Mouse (Mus musculus): ENCODE measurements around the gene Usp50. TPM values are rescaled to one million over a fixed set of nuclear protein-coding genes. Genes with fewer than 3 reads are reported as not detected.

Usp50 gene
- polyA plus RNA-seq (2015; fragmentation: Nextera tagmentation; extraction: Ambion mirVana): 1.4 and 1.5 TPM in 2 replicates

GRCm38 (mm10) chr2:126783370-126783769 is at the start of gene Usp50:
Gene Usp50 (minus strand): TSS chr2:126783470.
- ATAC-seq: no peak
- whole genome bisulfite sequencing: 64% methylated on average over 4 of the region's 4 CpGs
- no peaks in the 10 kb centered on the region for H3K27me3 ChIP-seq (replicated peaks; ENCODE audit: control insufficient read depth, insufficient read depth, low read length)

DNA sequence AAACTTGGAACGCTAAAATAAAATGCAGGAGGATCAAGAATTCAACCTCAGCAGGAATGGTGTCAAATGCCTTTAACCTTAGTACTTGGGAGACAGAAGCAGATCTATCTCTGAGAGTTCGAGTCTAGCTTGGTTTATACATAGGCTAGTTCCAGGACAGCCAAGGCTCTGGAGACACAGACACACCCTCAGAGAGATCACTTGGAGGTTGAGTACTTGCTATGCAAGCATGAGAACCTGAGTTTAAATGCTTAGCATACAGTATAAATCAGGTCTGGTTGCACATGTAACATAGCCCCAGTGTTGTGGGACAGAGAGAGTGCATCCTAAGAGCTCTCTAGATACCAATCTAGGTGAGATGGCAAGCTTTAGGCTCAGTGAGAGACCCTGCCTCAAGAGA is 34.1 kb upstream of the Usp50 start:
- 0 out of 2 replicates have a peak, but pooled peaks cover 3% of the 10 kb centered on the region for H3K36me3 ChIP-seq (ENCODE audit: control insufficient read depth, insufficient read depth, low read length)
- no peak overlapping the region for H3K4me3 ChIP-seq (ENCODE audit: low read length)
- no peak overlapping the region for H3K4me2 ChIP-seq (ENCODE audit: low read depth, low read length)
- H3K27me3 ChIP-seq (replicated peaks; ENCODE audit: control insufficient read depth, insufficient read depth, low read length): no peaks in the 10 kb centered on the region
- WGBS: 83% methylated on average over 2 of the region's 2 CpGs
- H3K9ac ChIP-seq (ENCODE audit: low read depth, low read length): no peak overlapping the region
- H3K4me1 ChIP-seq (ENCODE audit: control insufficient read depth, insufficient read depth, low read length): no peaks in the 10 kb centered on the region
- no peaks in the 10 kb centered on the region for H3K9me3 ChIP-seq (ENCODE audit: control insufficient read depth, low read length)
- no peak overlapping the region for H3K27ac ChIP-seq (ENCODE audit: low read length)
- ATAC-seq: no peak

More at GRCm38 (mm10) chr2:126783370-126783769, at the start of gene Usp50:
- Histone ChIP-seq H3K9ac (ENCODE audit: low read depth, low read length) (no peak within 1 kb of the TSS), H3K4me2 (ENCODE audit: low read depth, low read length) (no peak within 1 kb of the TSS), H3K4me3 (ENCODE audit: low read length) (no peak within 1 kb of the TSS), H3K4me1 (ENCODE audit: control insufficient read depth, insufficient read depth, low read length) (peaks cover 11% of the 10 kb centered on the region), H3K27ac (ENCODE audit: low read length) (no peak within 1 kb of the TSS), H3K36me3 (ENCODE audit: control insufficient read depth, insufficient read depth, low read length) (no peaks in the 10 kb centered on the region), H3K9me3 (ENCODE audit: control insufficient read depth, low read length) (no peaks in the 10 kb centered on the region)

DNA sequence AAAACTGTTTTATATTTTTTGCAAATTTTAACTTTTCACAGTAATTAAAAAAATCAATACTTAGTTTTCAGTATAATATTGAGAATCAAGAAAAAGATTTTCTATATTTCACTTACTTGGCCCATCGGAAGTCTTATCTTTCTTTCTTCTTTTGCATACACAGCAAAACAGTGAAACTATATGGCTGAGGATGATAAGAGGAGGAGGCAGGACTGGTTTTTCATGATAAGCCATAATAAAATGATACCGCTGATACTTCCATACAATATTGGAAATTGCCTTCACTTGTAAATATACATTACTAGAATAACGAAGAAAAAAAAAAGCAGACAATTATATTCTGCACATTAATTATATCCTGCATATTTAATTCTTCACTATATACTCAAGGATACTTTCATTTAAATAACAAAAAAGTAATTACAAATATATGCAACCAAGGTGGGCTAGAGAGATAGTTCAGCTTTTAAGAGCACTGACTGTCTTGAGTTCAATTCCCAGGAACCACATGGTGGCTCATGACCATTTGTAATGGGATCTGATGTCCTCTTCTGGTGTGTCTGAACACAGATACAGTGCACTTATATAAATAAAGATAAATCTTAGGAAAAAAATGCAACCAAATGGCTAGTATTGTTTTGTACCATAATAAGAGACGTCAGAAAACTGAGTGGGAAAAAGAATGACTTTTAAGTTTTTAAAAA is 33.5 kb upstream of the Usp50 start:
- Histone ChIP-seq H3K27me3 (replicated peaks; ENCODE audit: control insufficient read depth, insufficient read depth, low read length) (no peaks in the 10 kb centered on the region), H3K9me3 (ENCODE audit: control insufficient read depth, low read length) (no peaks in the 10 kb centered on the region), H3K9ac (ENCODE audit: low read depth, low read length) (no peak overlapping the region), H3K4me3 (ENCODE audit: low read length) (no peak overlapping the region), H3K27ac (ENCODE audit: low read length) (no peak overlapping the region), H3K4me2 (ENCODE audit: low read depth, low read length) (no peak overlapping the region), H3K4me1 (ENCODE audit: control insufficient read depth, insufficient read depth, low read length) (no peaks in the 10 kb centered on the region), H3K36me3 (ENCODE audit: control insufficient read depth, insufficient read depth, low read length) (0 out of 2 replicates have a peak, but pooled peaks cover 3% of the 10 kb centered on the region)
- 84% methylated on average over 4 of the region's 4 CpGs for WGBS
- no peak for ATAC-seq

- 21% methylated on average over 1 of the region's 1 CpGs for WGBS
- no peak overlapping the region for H3K9ac ChIP-seq (ENCODE audit: low read depth, low read length)
- 0 out of 2 replicates have a peak, but pooled peaks cover 3% of the 10 kb centered on the region for H3K36me3 ChIP-seq (ENCODE audit: control insufficient read depth, insufficient read depth, low read length)
- no peak overlapping the region for H3K27ac ChIP-seq (ENCODE audit: low read length)
- no peak overlapping the region for H3K4me3 ChIP-seq (ENCODE audit: low read length)
- no peaks in the 10 kb centered on the region for H3K27me3 ChIP-seq (replicated peaks; ENCODE audit: control insufficient read depth, insufficient read depth, low read length)
- no peak overlapping the region for H3K4me2 ChIP-seq (ENCODE audit: low read depth, low read length)
- ATAC-seq: no peak
- no peaks in the 10 kb centered on the region for H3K4me1 ChIP-seq (ENCODE audit: control insufficient read depth, insufficient read depth, low read length)
- H3K9me3 ChIP-seq (ENCODE audit: control insufficient read depth, low read length): no peaks in the 10 kb centered on the region
These were observed 32.6 kb upstream of the Usp50 start for GRCm38 (mm10) chr2:126815822-126816221.

DNA sequence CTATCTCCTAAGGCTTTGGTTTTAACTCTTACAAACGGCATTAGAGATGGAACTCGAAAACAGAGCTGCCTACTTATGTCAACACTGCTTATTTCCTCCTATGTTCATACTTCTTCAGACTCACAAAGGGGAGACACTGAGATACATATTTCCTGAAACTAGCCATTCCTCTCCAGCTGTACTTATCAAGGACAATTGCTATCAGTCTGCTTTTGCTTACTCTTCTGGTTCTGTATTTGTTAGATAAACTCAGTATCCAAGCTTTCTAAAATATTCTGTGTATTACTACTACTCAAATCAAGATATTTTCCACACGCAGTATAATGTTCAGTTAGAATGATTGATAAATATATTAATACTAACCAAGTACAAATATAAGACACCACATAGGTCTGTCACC is 18.7 kb upstream of the Usp50 start:
- H3K27ac ChIP-seq (ENCODE audit: low read length): no peak overlapping the region
- H3K4me3 ChIP-seq (ENCODE audit: low read length): no peak overlapping the region
- H3K9me3 ChIP-seq (ENCODE audit: control insufficient read depth, low read length): no peaks in the 10 kb centered on the region
- no peak overlapping the region for H3K4me2 ChIP-seq (ENCODE audit: low read depth, low read length)
- no peaks in the 10 kb centered on the region for H3K4me1 ChIP-seq (ENCODE audit: control insufficient read depth, insufficient read depth, low read length)
- H3K36me3 ChIP-seq (ENCODE audit: control insufficient read depth, insufficient read depth, low read length): peaks cover 2% of the 10 kb centered on the region; the same call in 1 of the 2 replicates
- no peak overlapping the region for H3K9ac ChIP-seq (ENCODE audit: low read depth, low read length)
- ATAC-seq: no peak
- no peaks in the 10 kb centered on the region for H3K27me3 ChIP-seq (replicated peaks; ENCODE audit: control insufficient read depth, insufficient read depth, low read length)
- 94% methylated on average over 3 of the region's 3 CpGs for WGBS

- Histone ChIP-seq H3K27me3 (replicated peaks; ENCODE audit: control insufficient read depth, insufficient read depth, low read length) (no peaks in the 10 kb centered on the region), H3K9me3 (ENCODE audit: control insufficient read depth, low read length) (no peaks in the 10 kb centered on the region), H3K4me2 (ENCODE audit: low read depth, low read length) (no peak overlapping the region), H3K9ac (ENCODE audit: low read depth, low read length) (no peak overlapping the region), H3K4me3 (ENCODE audit: low read length) (no peak overlapping the region), H3K27ac (ENCODE audit: low read length) (no peak overlapping the region), H3K36me3 (ENCODE audit: control insufficient read depth, insufficient read depth, low read length) (peaks cover 7% of the 10 kb centered on the region; the same call in 1 of the 2 replicates), H3K4me1 (ENCODE audit: control insufficient read depth, insufficient read depth, low read length) (no peaks in the 10 kb centered on the region)
- no peak for ATAC-seq
- WGBS: 84% methylated on average over 5 of the region's 5 CpGs
These were observed 15.2 kb upstream of the Usp50 start for GRCm38 (mm10) chr2:126798455-126798854.

- Histone ChIP-seq H3K36me3 (ENCODE audit: control insufficient read depth, insufficient read depth, low read length) (peaks cover 12% of the 10 kb centered on the region; the same call in 1 of the 2 replicates), H3K4me1 (ENCODE audit: control insufficient read depth, insufficient read depth, low read length) (no peaks in the 10 kb centered on the region), H3K4me3 (ENCODE audit: low read length) (no peak overlapping the region), H3K4me2 (ENCODE audit: low read depth, low read length) (no peak overlapping the region), H3K27me3 (replicated peaks; ENCODE audit: control insufficient read depth, insufficient read depth, low read length) (no peaks in the 10 kb centered on the region), H3K9me3 (ENCODE audit: control insufficient read depth, low read length) (no peaks in the 10 kb centered on the region), H3K27ac (ENCODE audit: low read length) (no peak overlapping the region), H3K9ac (ENCODE audit: low read depth, low read length) (no peak overlapping the region)
- no peak for ATAC-seq
- 82% methylated on average over 3 of the region's 3 CpGs for WGBS
These were observed 12.4 kb upstream of the Usp50 start for GRCm38 (mm10) chr2:126795708-126796107.

GRCm38 (mm10) chr2:126792611-126793010 is 9.3 kb upstream of the Usp50 start:
- H3K27me3 ChIP-seq (replicated peaks; ENCODE audit: control insufficient read depth, insufficient read depth, low read length): no peaks in the 10 kb centered on the region
- ATAC-seq: no peak
- 76% methylated on average over 5 of the region's 5 CpGs for WGBS
- H3K4me3 ChIP-seq (ENCODE audit: low read length): no peak overlapping the region
- H3K9me3 ChIP-seq (ENCODE audit: control insufficient read depth, low read length): no peaks in the 10 kb centered on the region
- H3K27ac ChIP-seq (ENCODE audit: low read length): no peak overlapping the region
- peaks cover 7% of the 10 kb centered on the region for H3K4me1 ChIP-seq (ENCODE audit: control insufficient read depth, insufficient read depth, low read length)
- H3K4me2 ChIP-seq (ENCODE audit: low read depth, low read length): no peak overlapping the region
- H3K9ac ChIP-seq (ENCODE audit: low read depth, low read length): no peak overlapping the region
- 0 out of 2 replicates have a peak, but pooled peaks cover 12% of the 10 kb centered on the region for H3K36me3 ChIP-seq (ENCODE audit: control insufficient read depth, insufficient read depth, low read length)

DNA sequence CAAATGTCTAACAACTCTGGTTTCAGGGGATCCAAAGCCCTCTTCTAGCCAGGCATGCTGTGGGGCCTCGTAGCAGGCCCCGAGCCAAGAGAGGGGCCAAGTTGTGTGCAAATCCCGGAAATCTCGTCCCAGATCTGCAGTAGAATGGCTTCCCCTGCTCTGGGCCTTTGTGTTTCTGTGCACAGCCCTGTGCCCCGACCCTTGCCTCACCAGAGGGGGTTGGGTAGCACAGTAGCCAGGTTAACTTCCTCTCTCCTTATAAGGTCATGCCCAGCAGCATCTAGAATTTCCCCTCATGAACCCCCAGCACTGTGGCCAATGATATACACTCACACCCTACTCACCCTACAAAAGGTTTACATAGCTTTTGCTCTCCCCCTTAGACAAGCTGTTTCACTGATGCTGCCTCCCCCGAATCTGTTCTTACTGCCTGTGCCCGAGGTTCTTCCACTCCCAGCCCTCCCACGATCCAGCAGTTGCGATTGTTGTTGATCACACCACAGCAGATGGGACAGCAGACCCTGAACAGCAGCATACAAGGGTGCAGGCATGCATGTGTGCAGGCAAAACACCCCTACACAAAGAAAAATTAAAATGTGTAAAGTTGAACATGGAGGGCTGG is 4.6 kb upstream of the Usp50 start:
- Histone ChIP-seq H3K27ac (ENCODE audit: low read length) (peak overlapping the region; percentile 26), H3K9me3 (ENCODE audit: control insufficient read depth, low read length) (no peaks in the 10 kb centered on the region), H3K4me2 (ENCODE audit: low read depth, low read length) (no peak overlapping the region), H3K4me1 (ENCODE audit: control insufficient read depth, insufficient read depth, low read length) (peaks cover 11% of the 10 kb centered on the region), H3K27me3 (replicated peaks; ENCODE audit: control insufficient read depth, insufficient read depth, low read length) (no peaks in the 10 kb centered on the region), H3K4me3 (ENCODE audit: low read length) (no peak overlapping the region), H3K9ac (ENCODE audit: low read depth, low read length) (no peak overlapping the region), H3K36me3 (ENCODE audit: control insufficient read depth, insufficient read depth, low read length) (0 out of 2 replicates have a peak, but pooled peaks cover 8% of the 10 kb centered on the region)
- WGBS: 39% methylated on average over 9 of the region's 9 CpGs
- peak; percentile 62 for ATAC-seq

All from intestine, embryonic 16.5 days (tissue).